Mouse (Mus musculus) bone marrow macrophage, adult 2 months (primary cell): Measurements from ENCODE around the gene Creg1. TPM values are rescaled to one million over a fixed set of nuclear protein-coding genes. Genes with fewer than 3 reads are reported as not detected.

Source experiments
- H3K27ac ChIP-seq: 2 replicates; pipeline ENCODE4 v1.5.1; 2012; ENCODE audit warnings: low read depth, low read length; ENCODE audit not compliant: insufficient read depth
- H3K4me1 ChIP-seq: 2 replicates; pipeline ENCODE4 v1.6.1; 2012; ENCODE audit warnings: low read length; ENCODE audit not compliant: control insufficient read depth, insufficient read depth
- H3K4me3 ChIP-seq: 2 replicates; pipeline ENCODE4 v1.5.1; 2012; ENCODE audit warnings: mild to moderate bottlenecking, low read length, moderate library complexity; ENCODE audit not compliant: insufficient read depth
- CTCF ChIP-seq: IDR thresholded peaks from 2 replicates; pipeline ENCODE4 v1.5.1; 2012; ENCODE audit warnings: low read depth, mild to moderate bottlenecking, low read length, moderate library complexity
- POLR2A ChIP-seq: IDR thresholded peaks from 2 replicates; pipeline ENCODE4 v1.6.1; 2012; ENCODE audit warnings: mild to moderate bottlenecking, low read depth, low read length, borderline replicate concordance
- polyA plus RNA-seq: library from polyadenylated mRNA; stranded (reverse); fragments of >200 nt; gene quantifications from 2 replicates; pipeline ENCODE4 v1.2.4, GENCODE M21; 2012; ENCODE audit not compliant: missing spikeins, insufficient read depth, insufficient read length

Creg1 gene
- polyA plus RNA-seq, 1 experiment, result 906 TPM

DNA sequence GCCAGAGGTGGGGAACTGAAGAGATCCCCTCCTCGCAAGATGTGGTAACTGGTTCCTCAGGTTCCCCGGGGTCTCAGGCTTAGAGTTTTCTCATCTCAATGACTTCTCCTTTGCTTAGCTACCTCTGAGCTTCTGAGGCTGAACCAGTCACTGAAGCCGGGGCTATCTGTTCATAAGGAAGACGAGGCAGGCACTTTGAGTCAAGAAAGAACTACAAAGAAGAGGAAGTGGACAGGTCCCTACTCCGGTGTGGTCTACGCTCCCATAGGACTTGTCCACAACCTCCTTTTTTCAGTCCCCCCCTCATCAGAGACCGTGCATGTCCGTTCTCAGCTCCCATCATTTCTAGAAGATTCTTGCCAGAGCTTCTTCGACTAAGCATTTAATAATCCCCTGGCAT lies 17.9 kb downstream of the Creg1 start:
- no peak overlapping the region for H3K27ac ChIP-seq

DNA sequence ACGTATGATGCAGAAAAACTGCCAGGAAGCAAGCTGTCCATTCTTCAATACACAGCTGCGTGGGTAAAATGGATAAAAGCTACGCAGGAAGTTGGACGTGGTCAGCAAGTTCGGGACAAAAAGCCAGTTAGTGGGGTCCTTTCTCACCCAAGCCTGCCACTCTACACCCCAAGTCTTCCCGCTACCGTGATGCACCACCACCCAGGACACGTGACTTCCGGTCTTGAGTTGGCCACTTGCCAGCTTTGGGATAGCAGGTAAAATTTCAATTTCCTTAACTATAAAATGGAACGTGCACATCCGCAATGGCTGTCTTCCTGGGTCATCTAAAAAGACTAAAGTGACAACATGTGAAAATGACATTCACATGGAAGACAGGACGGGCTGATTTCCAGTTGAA lies 18.4 kb downstream of the Creg1 start:
- no peak overlapping the region for H3K27ac ChIP-seq
- TF ChIP-seq CTCF (no peak), POLR2A (no peak)
- no peak overlapping the region for H3K4me3 ChIP-seq
- no peaks in the 10 kb centered on the region for H3K4me1 ChIP-seq

More for the DNA sequence above, 17.9 kb downstream of the Creg1 start:
- Histone ChIP-seq H3K4me3 (no peak overlapping the region), H3K4me1 (no peaks in the 10 kb centered on the region)
- TF ChIP-seq CTCF, result no peak
- TF ChIP-seq POLR2A, result no peak

DNA sequence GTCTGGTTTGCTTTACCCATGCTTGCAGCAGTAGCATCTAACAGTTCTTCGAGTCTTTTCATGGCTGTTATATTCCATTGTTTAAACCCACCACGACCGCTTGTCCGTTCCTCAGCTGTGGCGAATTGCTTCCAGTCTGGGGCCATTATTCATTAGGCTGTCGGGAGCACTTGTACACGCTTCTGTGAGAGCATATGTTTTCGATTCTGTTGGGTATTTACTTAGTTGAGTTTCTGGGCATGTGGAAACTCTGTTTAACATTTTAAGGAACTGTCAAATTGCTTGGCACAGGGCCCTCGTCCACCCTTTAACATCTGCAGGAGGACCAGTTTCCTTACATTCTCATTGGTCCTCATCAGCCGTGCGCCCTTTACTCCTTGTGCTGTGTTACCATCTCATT lies 22.8 kb downstream of the Creg1 start:
- H3K4me3 ChIP-seq, result no peak overlapping the region
- no peak for TF ChIP-seq CTCF
- no peak for TF ChIP-seq POLR2A
- H3K4me1 ChIP-seq, result no peaks in the 10 kb centered on the region
- no peak overlapping the region for H3K27ac ChIP-seq

DNA sequence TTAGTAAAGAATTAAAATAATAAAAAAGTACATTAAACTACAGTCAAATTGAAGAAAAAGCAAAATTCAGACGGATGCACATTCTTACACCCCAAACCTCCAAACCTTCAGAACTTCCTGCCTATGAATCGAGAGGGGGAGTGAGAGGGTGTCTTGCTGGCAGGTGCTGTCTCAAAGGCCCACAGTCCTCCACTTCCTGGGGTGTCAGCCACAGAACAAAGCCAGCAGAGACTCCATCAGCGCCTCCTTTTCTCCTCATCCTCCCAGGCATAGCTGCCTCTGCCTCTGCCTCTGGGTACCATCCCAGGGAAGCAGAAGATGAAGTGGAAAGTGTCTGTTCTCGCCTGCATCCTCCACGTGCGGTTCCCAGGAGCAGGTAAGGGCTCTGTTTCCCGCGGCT lies 25.0 kb downstream of the Creg1 start, which contains the start of gene Cd247:
Cd247 (plus strand) TSS at position 171 of the 400 bp plus-strand sequence.
- H3K4me3 ChIP-seq, result no peak within 1 kb of the TSS
- no peak within 1 kb of the TSS for H3K27ac ChIP-seq
- TF ChIP-seq CTCF (no peak), POLR2A (no peak)
- no peaks in the 10 kb centered on the region for H3K4me1 ChIP-seq

DNA sequence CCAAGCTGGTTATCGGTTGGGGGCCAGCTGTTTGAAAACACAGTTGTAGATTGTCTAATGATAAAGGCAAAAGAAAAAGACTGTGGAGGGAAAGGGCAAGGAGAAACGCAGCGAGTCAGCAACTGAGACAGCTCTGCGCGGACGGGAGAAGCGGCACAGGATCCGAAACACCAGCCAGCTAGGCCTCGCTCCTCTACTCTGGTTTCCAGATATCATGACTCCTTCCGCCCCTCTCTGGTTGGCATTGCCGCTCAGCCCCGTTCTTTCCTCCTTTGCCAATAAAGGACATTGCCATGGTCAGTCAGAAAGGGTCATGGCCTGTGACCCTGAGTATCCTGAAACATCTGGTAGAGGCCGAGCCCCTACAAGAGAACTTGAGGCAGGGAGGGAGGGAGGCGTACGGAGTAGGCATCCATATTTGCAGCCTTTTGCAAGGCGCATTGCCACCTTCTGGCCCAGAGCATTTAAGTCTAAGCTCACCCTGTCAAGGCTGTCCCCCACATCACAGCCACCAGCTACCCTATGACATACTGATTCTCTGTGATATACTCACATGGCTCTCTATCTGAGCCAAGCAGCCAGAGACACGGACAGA lies 25.6 kb downstream of the Creg1 start:
- no peak for TF ChIP-seq CTCF
- no peak for TF ChIP-seq POLR2A
- Histone ChIP-seq H3K27ac (no peak overlapping the region), H3K4me3 (no peak overlapping the region), H3K4me1 (no peaks in the 10 kb centered on the region)

DNA sequence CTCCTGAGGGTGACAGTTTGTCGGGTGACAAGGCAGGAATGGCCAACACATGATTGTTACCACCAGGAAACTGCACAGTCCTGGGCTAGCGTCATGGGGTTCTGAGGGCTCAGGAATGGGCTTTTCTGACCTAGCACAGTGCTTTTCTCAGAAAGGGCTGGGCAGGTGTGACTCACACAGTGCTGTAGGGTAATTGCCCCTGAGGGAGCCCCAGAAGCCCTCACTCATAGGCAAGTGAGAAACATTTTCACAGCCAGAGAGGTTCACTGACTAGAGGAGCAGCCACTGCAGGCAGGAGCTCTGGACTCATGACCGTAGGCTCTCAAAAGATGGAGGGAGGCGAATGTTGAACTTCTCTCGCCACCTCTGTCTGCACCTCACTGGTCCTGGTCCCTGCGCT lies 26.4 kb downstream of the Creg1 start:
- Histone ChIP-seq H3K4me1 (no peaks in the 10 kb centered on the region), H3K4me3 (no peak overlapping the region), H3K27ac (no peak overlapping the region)
- TF ChIP-seq CTCF, result no peak
- TF ChIP-seq POLR2A, result no peak

DNA sequence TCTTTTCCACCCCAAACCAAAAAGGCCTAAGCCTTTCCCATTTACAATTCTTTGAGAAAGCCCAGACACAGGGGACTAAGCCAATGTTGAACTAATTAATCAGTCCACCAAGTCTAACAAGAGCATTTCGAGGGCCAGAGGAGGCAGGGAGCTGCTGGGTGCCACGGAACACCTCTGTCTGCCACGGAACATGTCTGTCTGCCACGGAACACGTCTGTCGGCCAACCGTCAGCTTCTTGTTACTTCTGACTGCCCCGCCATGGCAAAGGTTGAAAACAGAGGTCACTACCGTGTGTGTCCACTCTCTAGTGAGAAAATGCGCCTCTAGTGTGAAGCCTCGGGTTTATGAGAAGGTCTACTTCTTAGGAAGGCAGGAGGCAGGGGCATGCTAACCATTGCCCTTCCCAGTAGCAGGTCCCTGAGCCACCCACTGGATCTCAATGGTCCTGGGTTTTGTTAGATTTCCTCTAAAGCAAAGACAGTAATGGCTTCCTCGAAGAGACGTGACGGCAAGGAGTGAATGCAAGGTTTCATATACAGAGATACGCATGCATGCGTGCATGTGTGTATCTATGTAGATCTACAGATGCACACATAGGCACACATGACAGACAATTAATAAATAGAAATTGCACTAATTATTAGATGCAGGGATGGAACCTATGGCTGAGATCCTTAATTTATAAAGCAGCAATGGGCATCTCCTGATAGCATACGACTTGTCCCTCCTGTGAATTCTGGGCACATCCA lies 27.1 kb downstream of the Creg1 start:
- Histone ChIP-seq H3K4me1 (no peaks in the 10 kb centered on the region), H3K27ac (no peak overlapping the region), H3K4me3 (no peak overlapping the region)
- TF ChIP-seq CTCF, result no peak
- TF ChIP-seq POLR2A, result no peak

DNA sequence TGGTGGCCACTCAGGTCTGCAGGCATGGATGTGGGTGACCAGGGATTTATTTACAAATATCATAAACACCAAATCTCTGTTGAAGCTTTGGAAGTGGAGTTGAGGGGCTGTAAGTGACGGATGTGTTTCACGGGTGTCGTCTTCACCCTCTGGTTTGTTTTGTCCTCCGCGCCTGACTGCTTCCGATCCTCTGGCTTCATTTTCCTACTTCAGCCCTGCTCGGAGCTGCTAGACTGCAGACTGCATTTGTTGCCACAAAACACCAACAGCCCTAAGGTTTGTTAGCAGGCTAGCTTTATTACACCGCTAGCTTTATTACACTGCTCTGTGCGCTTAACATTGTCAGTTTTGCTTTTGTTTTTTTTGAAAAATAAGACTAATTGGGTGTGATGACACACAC lies 27.9 kb downstream of the Creg1 start:
- no peak overlapping the region for H3K4me3 ChIP-seq
- H3K27ac ChIP-seq, result no peak overlapping the region
- TF ChIP-seq CTCF (no peak), POLR2A (no peak)
- H3K4me1 ChIP-seq, result no peaks in the 10 kb centered on the region

DNA sequence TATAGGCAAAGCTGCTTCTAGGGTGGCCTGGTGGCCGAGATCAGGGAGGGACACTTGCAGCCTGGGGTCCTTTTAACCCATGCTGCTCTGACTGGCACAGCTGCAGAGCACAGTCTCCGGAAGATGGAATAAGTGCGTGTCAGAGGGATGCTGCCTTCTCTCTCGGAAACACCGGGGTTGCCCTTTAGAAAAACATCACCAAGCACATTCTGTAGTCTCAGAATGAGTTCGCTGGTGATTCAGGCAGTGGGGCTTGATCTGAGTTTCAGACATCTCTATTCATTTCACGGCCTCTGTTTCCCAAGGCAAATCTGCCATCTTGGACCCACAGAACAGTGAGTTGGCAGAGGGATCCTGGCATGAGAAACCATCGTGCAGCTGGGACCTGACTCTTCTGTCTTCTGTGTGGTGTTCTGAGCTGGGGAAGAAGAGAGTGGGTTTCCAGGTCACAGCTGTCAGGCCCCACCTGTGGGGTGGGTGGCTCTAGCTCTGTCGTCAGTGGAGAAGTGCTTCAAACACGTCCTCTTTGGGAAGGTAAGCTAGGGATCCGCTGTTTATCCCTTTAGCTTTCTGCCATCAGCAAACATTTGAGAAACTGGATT lies 38.3 kb downstream of the Creg1 start:
- Histone ChIP-seq H3K27ac (no peak overlapping the region), H3K4me3 (no peak overlapping the region), H3K4me1 (no peaks in the 10 kb centered on the region)
- TF ChIP-seq POLR2A (no peak), CTCF (no peak)

DNA sequence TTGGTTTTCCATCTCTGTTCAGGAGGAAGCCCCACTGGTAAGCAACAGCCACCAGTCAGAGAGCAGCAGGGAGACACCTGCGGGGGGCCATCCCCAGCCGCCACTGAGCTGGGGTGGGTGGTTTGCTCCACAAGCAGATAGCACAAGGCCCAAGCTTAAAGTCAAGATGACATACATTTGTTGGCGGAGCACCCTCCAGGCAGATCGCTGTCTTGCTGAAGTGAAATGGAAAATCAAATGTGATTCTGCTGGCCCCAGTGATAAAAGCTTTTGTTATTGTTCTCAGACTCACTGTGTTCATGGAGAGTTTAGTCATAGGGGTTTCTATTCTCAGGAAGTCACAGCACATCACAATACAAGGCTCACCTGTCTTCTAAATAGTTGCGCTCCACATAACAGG lies 39.6 kb downstream of the Creg1 start:
- Histone ChIP-seq H3K27ac (no peak overlapping the region), H3K4me1 (no peaks in the 10 kb centered on the region)
- TF ChIP-seq CTCF (no peak), POLR2A (no peak)

More for the DNA sequence above, 39.6 kb downstream of the Creg1 start:
- no peak overlapping the region for H3K4me3 ChIP-seq
